Mouse (Mus musculus): ENCODE measurements around the gene Rab28. TPM values are rescaled to one million over a fixed set of nuclear protein-coding genes. Genes with fewer than 3 reads are reported as not detected.

Gene Rab28
- polyA plus RNA-seq (2014; fragmentation: Illumina TruSeq; extraction: RNeasy Lipid Tissue Mini Kit (QIAGEN cat#74804); ENCODE audit: low read depth, low replicate concordance): 179 TPM

DNA sequence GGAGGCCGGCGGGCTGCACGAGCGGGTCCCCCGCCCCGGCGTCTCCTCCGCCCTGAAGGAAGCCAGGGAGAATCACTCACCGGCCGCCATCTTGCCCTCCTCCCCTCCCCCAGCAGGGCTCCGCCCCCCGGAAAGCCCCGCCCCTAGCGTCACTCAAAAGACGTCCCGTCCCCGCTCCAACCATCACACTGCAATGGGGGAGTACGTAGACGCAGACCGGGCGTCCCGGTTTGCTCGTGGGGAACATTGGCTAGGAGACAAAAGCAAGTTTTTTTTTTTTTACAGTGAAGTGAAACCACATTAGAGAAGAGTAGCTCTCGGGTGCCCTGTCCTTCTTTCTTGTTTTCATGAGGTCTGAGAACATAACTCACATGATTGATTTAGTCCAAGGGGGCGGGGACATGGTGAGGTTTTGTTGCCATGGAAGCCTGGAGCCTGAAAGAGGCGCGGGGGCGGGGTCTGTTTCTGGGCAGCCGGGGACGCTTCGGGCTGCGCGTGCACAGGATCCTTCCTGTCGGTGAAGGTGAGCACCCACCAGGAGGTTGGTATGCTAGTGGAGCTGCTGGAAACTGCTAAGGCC is at the start of gene Rab28:
TSS of gene Rab28 (minus strand) at position 107 of the 580 bp plus-strand sequence.

Other genes with a start within 250 kb of the Rab28 start
- not detected for gene Nkx3-2, start 56.3 kb upstream of the Rab28 start, polyA plus RNA-seq (2014; fragmentation: Illumina TruSeq; extraction: RNeasy Lipid Tissue Mini Kit (QIAGEN cat#74804); ENCODE audit: low read depth, low replicate concordance)
- 64.7 TPM for gene Bod1l, start 136.2 kb upstream of the Rab28 start, polyA plus RNA-seq (2014; fragmentation: Illumina TruSeq; extraction: RNeasy Lipid Tissue Mini Kit (QIAGEN cat#74804); ENCODE audit: low read depth, low replicate concordance)

All from adrenal gland, adult 10 weeks (tissue).